Mouse (Mus musculus) lung, adult 2 months (tissue): ENCODE measurements around the gene Brap.

ENCODE experiments used
- CTCF ChIP-seq: fragments of 200-500 bp; IDR thresholded peaks from 2 replicates; pipeline ENCODE4 v1.5.1; 2011; ENCODE audit warnings: mild to moderate bottlenecking, low read length, control low read depth; ENCODE audit not compliant: insufficient read depth
- POLR2A ChIP-seq: fragments of 200-500 bp; IDR thresholded peaks from 2 replicates; pipeline ENCODE4 v1.6.1; 2011; ENCODE audit warnings: low read depth, mild to moderate bottlenecking, control low read depth, low read length, borderline replicate concordance; ENCODE audit errors: extremely low read depth

- TF ChIP-seq POLR2A, result no peak
- no peak for TF ChIP-seq CTCF
Measured at GRCm38 (mm10) chr5:121718462-121718861, 58.1 kb downstream of the Brap start.
